Mouse (Mus musculus): Measurements from ENCODE around the gene Gm17416. TPM values are rescaled to one million over a fixed set of nuclear protein-coding genes. Genes with fewer than 3 reads are reported as not detected.

The Gm17416 gene
- total and polyA plus RNA-seq, 3 experiments = not detected

DNA sequence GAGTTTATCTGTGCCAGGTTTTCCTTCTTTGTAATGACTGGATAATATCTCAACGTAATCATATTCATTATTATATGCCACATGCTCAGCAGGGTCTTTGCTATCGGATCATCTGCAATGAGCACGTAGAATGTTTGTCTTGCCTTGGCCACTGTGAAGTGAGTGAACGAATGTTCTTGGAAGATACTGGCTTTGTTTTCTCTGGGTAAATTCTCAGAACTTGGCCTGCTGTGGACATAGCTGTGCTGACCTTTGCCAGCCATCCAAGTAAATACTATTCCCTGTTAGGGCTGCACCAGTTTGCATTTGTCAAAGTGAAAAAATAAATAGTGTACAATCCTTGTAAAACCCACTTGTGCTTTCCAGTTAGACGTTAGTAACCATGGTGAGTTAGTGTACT, 21.0 kb upstream of the Gm17416 start:
- peaks cover 3% of the 10 kb centered on the region; the same call in 1 of the 2 replicates for H3K27me3 ChIP-seq (ENCODE audit: insufficient read depth, low read length)
- ATAC-seq (ENCODE audit: extremely low read depth, insufficient number of reproducible peaks, low FRiP score, poor library complexity, severe bottlenecking) (no peak), DNase-seq (ENCODE audit: low spot score) (no peak)
- no peaks in the 10 kb centered on the region for H3K4me1 ChIP-seq (ENCODE audit: insufficient read depth, low read depth, low read length)
- TF ChIP-seq POLR2AphosphoS5 (IDR thresholded peaks at IDR 0.05; ENCODE audit: insufficient replicate concordance, low read depth, low read length) (no peak), GATA2 (IDR thresholded peaks at IDR 0.05; ENCODE audit: borderline replicate concordance, low read depth, low read length) (no peak), GATA1 (IDR thresholded peaks at IDR 0.05; ENCODE audit: borderline replicate concordance, low read length) (no peak), TAL1 (conservative IDR thresholded peaks at IDR 0.05; ENCODE audit: low read depth, low read length) (no peak), CTCF (IDR thresholded peaks at IDR 0.05; ENCODE audit: low read depth, low read length) (no peak)
- no peak overlapping the region for H3K4me3 ChIP-seq (ENCODE audit: low read depth, low read length)
- H3K9me3 ChIP-seq (replicated peaks) = no peaks in the 10 kb centered on the region
- H3K36me3 ChIP-seq (replicated peaks) = no peaks in the 10 kb centered on the region

DNA sequence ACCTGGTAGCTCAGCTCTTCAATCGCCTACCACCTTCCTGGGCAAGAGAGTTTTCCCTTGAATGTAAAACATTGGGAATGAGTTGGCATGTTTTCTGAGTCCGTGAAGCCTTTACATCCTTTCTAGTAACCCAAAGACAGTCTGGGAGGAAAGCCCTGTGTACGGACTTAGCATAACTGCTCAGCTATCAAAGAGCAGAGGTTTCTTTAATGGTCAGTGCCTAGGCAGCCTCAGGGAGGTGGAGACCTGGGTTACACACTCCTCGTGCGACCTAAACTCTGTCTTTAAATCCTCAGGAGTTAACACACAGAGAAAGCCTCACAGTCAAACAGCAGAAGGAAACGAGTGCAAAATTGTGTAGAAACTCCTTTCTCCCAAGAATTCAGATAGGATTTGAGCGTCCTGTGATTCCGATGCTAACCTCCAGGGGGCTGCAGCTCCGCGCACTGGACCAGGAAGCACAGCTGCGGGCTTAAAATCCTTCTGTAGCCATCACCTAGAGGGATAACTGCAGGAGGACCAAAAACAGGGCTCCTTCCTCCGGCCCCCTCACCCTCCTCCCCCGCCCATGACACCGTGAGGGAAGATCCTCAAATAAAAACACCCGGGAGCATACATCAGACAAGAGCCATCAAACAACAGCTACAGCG, 15.2 kb upstream of the Gm17416 start:
- H3K36me3 ChIP-seq (replicated peaks) = no peaks in the 10 kb centered on the region
- no peak for ATAC-seq (ENCODE audit: extremely low read depth, insufficient number of reproducible peaks, low FRiP score, poor library complexity, severe bottlenecking)
- no peaks in the 10 kb centered on the region for H3K4me1 ChIP-seq (ENCODE audit: insufficient read depth, low read depth, low read length)
- DNase-seq (ENCODE audit: low spot score) = no peak
- H3K27me3 ChIP-seq (ENCODE audit: insufficient read depth, low read length) = peaks cover 9% of the 10 kb centered on the region
- TF ChIP-seq GATA1 (IDR thresholded peaks at IDR 0.05; ENCODE audit: borderline replicate concordance, low read length) (no peak), CTCF (IDR thresholded peaks at IDR 0.05; ENCODE audit: low read depth, low read length) (peak; percentile 23; the same call in 1 of the 2 replicates)
- no peaks in the 10 kb centered on the region for H3K9me3 ChIP-seq (replicated peaks)
- no peak overlapping the region for H3K4me3 ChIP-seq (ENCODE audit: low read depth, low read length)

DNA sequence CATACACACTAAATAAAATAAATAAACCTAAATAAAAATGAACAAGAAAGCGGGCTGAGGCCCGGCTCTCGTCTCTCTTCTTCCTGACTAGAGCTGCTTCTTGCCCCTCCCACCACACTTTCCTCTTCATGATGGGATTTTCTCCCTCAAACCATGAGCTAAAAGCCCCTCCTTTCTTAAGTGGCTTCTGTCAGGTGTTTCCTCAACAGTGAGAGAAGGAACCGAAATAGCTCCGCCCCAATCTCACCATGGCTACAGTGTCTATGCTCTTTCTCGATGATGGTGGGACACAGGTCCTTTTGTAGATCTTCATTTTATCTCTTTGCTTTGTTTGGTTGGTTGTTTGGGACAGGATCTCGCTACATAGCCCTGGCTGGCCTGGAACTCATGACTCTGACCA, 12.5 kb upstream of the Gm17416 start:
- H3K27me3 ChIP-seq (ENCODE audit: insufficient read depth, low read length) = peaks cover 8% of the 10 kb centered on the region
- no peak for ATAC-seq (ENCODE audit: extremely low read depth, insufficient number of reproducible peaks, low FRiP score, poor library complexity, severe bottlenecking)

DNA sequence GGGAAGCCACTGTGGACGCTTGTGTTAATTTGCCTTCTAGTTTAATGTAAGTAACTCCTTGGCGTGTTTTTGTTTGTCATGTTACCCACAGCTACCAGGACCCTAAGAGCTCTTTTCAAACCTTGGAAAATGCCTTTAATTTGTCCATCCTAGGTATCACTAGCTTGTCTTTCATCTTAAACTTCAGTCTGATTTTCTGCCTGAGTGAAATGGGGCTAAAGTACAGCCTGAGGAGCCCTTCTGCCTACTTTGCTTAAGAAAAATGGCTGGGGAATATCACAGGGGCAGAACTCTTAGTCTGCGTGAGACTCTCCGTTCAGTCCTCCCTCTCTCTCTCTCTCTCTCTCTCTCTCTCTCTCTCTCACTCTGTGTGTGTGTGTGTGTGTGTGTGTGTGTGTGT, 743 bp downstream of the Gm17416 start:
- no peak for ATAC-seq (ENCODE audit: extremely low read depth, insufficient number of reproducible peaks, low FRiP score, poor library complexity, severe bottlenecking)
- DNase-seq (ENCODE audit: low spot score) = no peak
- no peaks in the 10 kb centered on the region for H3K36me3 ChIP-seq (replicated peaks)
- no peak overlapping the region for H3K4me3 ChIP-seq (ENCODE audit: low read depth, low read length)
- no peaks in the 10 kb centered on the region for H3K9me3 ChIP-seq (replicated peaks)
- no peaks in the 10 kb centered on the region; the same call in 1 of the 2 replicates for H3K27me3 ChIP-seq (ENCODE audit: insufficient read depth, low read length)
- TF ChIP-seq POLR2AphosphoS5 (IDR thresholded peaks at IDR 0.05; ENCODE audit: insufficient replicate concordance, low read depth, low read length) = no peak
- no peak for TF ChIP-seq CTCF (IDR thresholded peaks at IDR 0.05; ENCODE audit: low read depth, low read length)
- no peak for TF ChIP-seq TAL1 (conservative IDR thresholded peaks at IDR 0.05; ENCODE audit: low read depth, low read length)
- no peak for TF ChIP-seq GATA2 (IDR thresholded peaks at IDR 0.05; ENCODE audit: borderline replicate concordance, low read depth, low read length)
- no peak for TF ChIP-seq GATA1 (IDR thresholded peaks at IDR 0.05; ENCODE audit: borderline replicate concordance, low read length)
- no peaks in the 10 kb centered on the region for H3K4me1 ChIP-seq (ENCODE audit: insufficient read depth, low read depth, low read length)

More for the DNA sequence above, 12.5 kb upstream of the Gm17416 start:
- Histone ChIP-seq H3K9me3 (replicated peaks) (no peaks in the 10 kb centered on the region), H3K36me3 (replicated peaks) (no peaks in the 10 kb centered on the region), H3K4me1 (ENCODE audit: insufficient read depth, low read depth, low read length) (no peaks in the 10 kb centered on the region), H3K4me3 (ENCODE audit: low read depth, low read length) (no peak overlapping the region)
- TF ChIP-seq GATA2 (IDR thresholded peaks at IDR 0.05; ENCODE audit: borderline replicate concordance, low read depth, low read length) (no peak), POLR2AphosphoS5 (IDR thresholded peaks at IDR 0.05; ENCODE audit: insufficient replicate concordance, low read depth, low read length) (no peak), GATA1 (IDR thresholded peaks at IDR 0.05; ENCODE audit: borderline replicate concordance, low read length) (no peak), TAL1 (conservative IDR thresholded peaks at IDR 0.05; ENCODE audit: low read depth, low read length) (no peak), CTCF (IDR thresholded peaks at IDR 0.05; ENCODE audit: low read depth, low read length) (no peak)
- no peak for DNase-seq (ENCODE audit: low spot score)

DNA sequence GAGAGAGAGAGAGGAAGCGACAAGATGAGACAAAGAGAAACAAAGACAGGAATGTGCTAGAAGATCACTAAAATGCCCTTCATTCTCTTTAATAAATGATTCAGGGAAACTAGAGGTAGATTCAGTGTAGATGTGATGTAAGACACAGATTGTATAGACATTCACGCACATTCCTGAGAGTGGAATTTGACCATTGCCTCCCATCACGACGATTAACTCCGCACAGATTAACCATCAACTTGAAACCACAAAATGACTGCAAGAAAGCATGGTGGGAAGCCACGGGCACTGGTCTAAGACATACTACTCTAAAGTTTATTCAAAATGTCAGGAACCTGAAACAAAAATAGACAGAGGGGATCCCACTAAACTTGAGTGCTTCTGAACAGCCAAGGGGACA, 1.2 kb downstream of the Gm17416 start:
- no peaks in the 10 kb centered on the region for H3K4me1 ChIP-seq (ENCODE audit: insufficient read depth, low read depth, low read length)
- no peak for DNase-seq (ENCODE audit: low spot score)

DNA sequence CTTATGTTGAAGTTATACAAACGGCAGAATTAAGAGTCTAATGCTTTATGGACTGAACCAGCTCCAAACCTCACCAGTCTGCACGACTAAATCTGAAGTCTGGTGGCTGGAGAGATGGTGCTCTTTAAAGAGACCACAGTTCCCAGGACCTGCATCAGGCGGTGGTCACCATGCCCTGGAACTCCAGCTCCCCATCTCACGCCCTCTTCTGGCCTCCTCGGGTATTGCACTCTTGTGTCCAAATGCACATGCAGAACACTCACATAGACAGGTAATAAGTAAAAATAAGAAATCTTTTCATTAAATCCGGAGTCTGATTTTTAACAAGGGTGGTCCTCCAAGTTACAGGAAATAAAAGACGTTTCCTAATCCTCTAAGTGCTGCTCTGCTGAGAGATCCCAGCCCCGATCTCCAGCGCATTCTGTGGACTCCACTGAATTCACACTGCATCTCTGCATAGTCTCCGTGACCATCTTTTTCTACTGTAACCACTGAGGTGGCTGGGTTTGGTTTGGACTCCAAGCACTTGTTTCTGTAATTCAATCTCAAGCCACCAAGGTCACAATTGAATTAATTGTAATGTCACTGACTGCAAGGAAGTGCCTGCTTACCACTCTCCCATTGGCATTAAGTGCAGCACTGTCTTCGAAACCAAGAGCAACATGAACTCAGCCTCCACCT, 3.1 kb downstream of the Gm17416 start, which contains the start of gene Defb21:
Defb21 (plus strand) TSS at position 631 of the 681 bp plus-strand sequence.
- no peak for DNase-seq (ENCODE audit: low spot score)
- no peak for ATAC-seq (ENCODE audit: extremely low read depth, insufficient number of reproducible peaks, low FRiP score, poor library complexity, severe bottlenecking)
- Histone ChIP-seq H3K4me1 (ENCODE audit: insufficient read depth, low read depth, low read length) (no peaks in the 10 kb centered on the region), H3K36me3 (replicated peaks) (no peaks in the 10 kb centered on the region), H3K4me3 (ENCODE audit: low read depth, low read length) (no peak within 1 kb of the TSS), H3K27me3 (ENCODE audit: insufficient read depth, low read length) (no peaks in the 10 kb centered on the region; the same call in 1 of the 2 replicates), H3K9me3 (replicated peaks) (no peaks in the 10 kb centered on the region)
- TF ChIP-seq POLR2AphosphoS5 (IDR thresholded peaks at IDR 0.05; ENCODE audit: insufficient replicate concordance, low read depth, low read length) (no peak), GATA2 (IDR thresholded peaks at IDR 0.05; ENCODE audit: borderline replicate concordance, low read depth, low read length) (no peak), CTCF (IDR thresholded peaks at IDR 0.05; ENCODE audit: low read depth, low read length) (peak; percentile 21; the same call in 1 of the 2 replicates)

More for the DNA sequence above, 1.2 kb downstream of the Gm17416 start:
- Histone ChIP-seq H3K27me3 (ENCODE audit: insufficient read depth, low read length) (no peaks in the 10 kb centered on the region; the same call in 1 of the 2 replicates), H3K36me3 (replicated peaks) (no peaks in the 10 kb centered on the region), H3K9me3 (replicated peaks) (no peaks in the 10 kb centered on the region), H3K4me3 (ENCODE audit: low read depth, low read length) (no peak overlapping the region)
- TF ChIP-seq POLR2AphosphoS5 (IDR thresholded peaks at IDR 0.05; ENCODE audit: insufficient replicate concordance, low read depth, low read length) (no peak), CTCF (IDR thresholded peaks at IDR 0.05; ENCODE audit: low read depth, low read length) (no peak), GATA2 (IDR thresholded peaks at IDR 0.05; ENCODE audit: borderline replicate concordance, low read depth, low read length) (no peak), GATA1 (IDR thresholded peaks at IDR 0.05; ENCODE audit: borderline replicate concordance, low read length) (no peak), TAL1 (conservative IDR thresholded peaks at IDR 0.05; ENCODE audit: low read depth, low read length) (no peak)
- no peak for ATAC-seq (ENCODE audit: extremely low read depth, insufficient number of reproducible peaks, low FRiP score, poor library complexity, severe bottlenecking)

Data from G1E (cell line).